Mouse (Mus musculus) MEL (cell line): ENCODE measurements around the gene Il23a. TPM values are rescaled to one million over a fixed set of nuclear protein-coding genes. Genes with fewer than 3 reads are reported as not detected.

Source experiments
- DNase-seq: peaks from one replicate; pipeline ENCODE4 v3.0.0; 2011; ENCODE audit warnings: low read depth, low spot score
- H3K27ac ChIP-seq: 2 replicates; pipeline ENCODE4 v1.5.1; 2012; ENCODE audit warnings: low read depth, mild to moderate bottlenecking, control low read depth, low read length, moderate library complexity; ENCODE audit not compliant: control insufficient read depth
- H3K27me3 ChIP-seq, 2 experiments: fragments of 150-350 bp in 1 of 2; sonication (generic) in 1 of 2; 2 replicates each; pipeline ENCODE4 v1.6.1; 2012; ENCODE audit warnings: low read length in 2 of 2, mild to moderate bottlenecking in 2 of 2, improper control_type of control experiment in 1 of 2, moderate library complexity in 1 of 2; ENCODE audit not compliant: insufficient read depth in 2 of 2, control insufficient read depth in 1 of 2
- H3K36me3 ChIP-seq, 2 experiments: 2 replicates each; pipeline ENCODE4 v1.6.1; 2012 to 2014; ENCODE audit warnings: low read length in 2 of 2, improper control_type of control experiment in 1 of 2, inconsistent platforms in 1 of 2, mild to moderate bottlenecking in 1 of 2; ENCODE audit not compliant: insufficient read depth in 2 of 2, control insufficient read depth in 1 of 2
- H3K4me1 ChIP-seq, 2 experiments: fragments of 150-350 bp in 1 of 2; sonication (generic) in 1 of 2; 2 replicates each; pipeline ENCODE4 v1.6.1; 2012; ENCODE audit warnings: low read length in 2 of 2, improper control_type of control experiment in 1 of 2, mild to moderate bottlenecking in 1 of 2; ENCODE audit not compliant: insufficient read depth in 2 of 2, control insufficient read depth in 1 of 2
- H3K4me3 ChIP-seq, 2 experiments: fragments of 150-350 bp in 1 of 2; sonication (generic) in 1 of 2; 2 replicates each; pipeline ENCODE4 v1.5.1; 2012; ENCODE audit warnings: low read depth in 2 of 2, low read length in 2 of 2, mild to moderate bottlenecking in 2 of 2, moderate library complexity in 2 of 2, control low read depth in 1 of 2, improper control_type of control experiment in 1 of 2; ENCODE audit not compliant: control insufficient read depth in 1 of 2, insufficient read depth in 1 of 2
- H3K79me2 ChIP-seq: 2 replicates; pipeline ENCODE4 v1.6.1; 2012; ENCODE audit warnings: mild to moderate bottlenecking, low read length, moderate library complexity; ENCODE audit not compliant: control insufficient read depth, poor library complexity, insufficient read depth
- H3K9ac ChIP-seq: 2 replicates; pipeline ENCODE4 v1.6.1; 2012; ENCODE audit warnings: low read depth, mild to moderate bottlenecking, control low read depth, low read length, moderate library complexity; ENCODE audit not compliant: control insufficient read depth, poor library complexity, severe bottlenecking
- H3K9me3 ChIP-seq: fragments of 150-350 bp; sonication (generic); replicated peaks from 2 replicates; pipeline ENCODE4 v1.6.1; 2012; ENCODE audit warnings: mild to moderate bottlenecking, low read length, improper control_type of control experiment, moderate library complexity; ENCODE audit not compliant: insufficient read depth
- BHLHE40 ChIP-seq: IDR thresholded peaks from 2 replicates; pipeline ENCODE4 v1.6.1; 2012; ENCODE audit warnings: low read depth, mild to moderate bottlenecking, inconsistent platforms, low read length, improper control_type of control experiment, borderline replicate concordance
- E2F4 ChIP-seq: IDR thresholded peaks from 2 replicates; pipeline ENCODE4 v1.6.1; 2011; ENCODE audit warnings: low read depth, low read length, improper control_type of control experiment, borderline replicate concordance
- ELF1 ChIP-seq: IDR thresholded peaks from 2 replicates; pipeline ENCODE4 v1.6.1; 2014; ENCODE audit warnings: low read depth, mild to moderate bottlenecking, inconsistent platforms, low read length, improper control_type of control experiment, moderate library complexity
- EP300 ChIP-seq, 2 experiments: IDR thresholded peaks; 2 replicates each; pipeline ENCODE4 v1.6.1; 2011; ENCODE audit warnings: improper control_type of control experiment in 2 of 2, low read length in 2 of 2, low read depth in 1 of 2, mild to moderate bottlenecking in 1 of 2
- ETS1 ChIP-seq: IDR thresholded peaks from 2 replicates; pipeline ENCODE4 v1.6.1; 2012; ENCODE audit warnings: low read depth, mild to moderate bottlenecking, inconsistent platforms, low read length, improper control_type of control experiment, moderate library complexity
- GABPA ChIP-seq: IDR thresholded peaks from 2 replicates; pipeline ENCODE4 v1.6.1; 2012; ENCODE audit warnings: low read depth, mild to moderate bottlenecking, inconsistent platforms, low read length, improper control_type of control experiment, moderate library complexity
- GATA1 ChIP-seq: IDR thresholded peaks from 2 replicates; pipeline ENCODE4 v1.6.1; 2011; ENCODE audit warnings: low read depth, low read length, improper control_type of control experiment
- HCFC1 ChIP-seq: IDR thresholded peaks from 2 replicates; pipeline ENCODE4 v1.6.1; 2012; ENCODE audit warnings: low read depth, mild to moderate bottlenecking, inconsistent platforms, low read length, improper control_type of control experiment, moderate library complexity
- JUND ChIP-seq: IDR thresholded peaks from 2 replicates; pipeline ENCODE4 v1.6.1; 2011; ENCODE audit warnings: low read depth, mild to moderate bottlenecking, improper control_type of control experiment, low read length
- KAT2A ChIP-seq: conservative IDR thresholded peaks from 2 replicates; pipeline ENCODE4 v1.6.1; 2012; ENCODE audit warnings: low read depth, low read length, improper control_type of control experiment, inconsistent platforms
- MAFK ChIP-seq: IDR thresholded peaks from 2 replicates; pipeline ENCODE4 v1.6.1; 2011; ENCODE audit warnings: low read depth, mild to moderate bottlenecking, low read length, improper control_type of control experiment, borderline replicate concordance
- MAX ChIP-seq: IDR thresholded peaks from 2 replicates; pipeline ENCODE4 v1.6.1; 2011; ENCODE audit warnings: low read length, improper control_type of control experiment
- MAZ ChIP-seq: IDR thresholded peaks from 2 replicates; pipeline ENCODE4 v1.6.1; 2012; ENCODE audit warnings: low read depth, mild to moderate bottlenecking, inconsistent platforms, low read length, improper control_type of control experiment
- MEF2A ChIP-seq: IDR thresholded peaks from 2 replicates; pipeline ENCODE4 v1.6.1; 2014; ENCODE audit warnings: low read depth, mild to moderate bottlenecking, inconsistent platforms, low read length, improper control_type of control experiment; ENCODE audit not compliant: poor library complexity, insufficient replicate concordance, severe bottlenecking; ENCODE audit errors: extremely low read depth
- MXI1 ChIP-seq: IDR thresholded peaks from 2 replicates; pipeline ENCODE4 v1.6.1; 2011; ENCODE audit warnings: mild to moderate bottlenecking, low read depth, low read length, improper control_type of control experiment
- MYB ChIP-seq: IDR thresholded peaks from 2 replicates; pipeline ENCODE4 v1.6.1; 2011; ENCODE audit warnings: mild to moderate bottlenecking, low read depth, low read length, improper control_type of control experiment
- MYC ChIP-seq: IDR thresholded peaks from 2 replicates; pipeline ENCODE4 v1.6.1; 2011; ENCODE audit warnings: low read depth, mild to moderate bottlenecking, low read length, improper control_type of control experiment, moderate library complexity
- NELFE ChIP-seq: IDR thresholded peaks from 2 replicates; pipeline ENCODE4 v1.6.1; 2011; ENCODE audit warnings: low read depth, low read length, improper control_type of control experiment
- NRF1 ChIP-seq: IDR thresholded peaks from 2 replicates; pipeline ENCODE4 v1.6.1; 2014; ENCODE audit warnings: low read depth, mild to moderate bottlenecking, inconsistent platforms, low read length, improper control_type of control experiment, moderate library complexity; ENCODE audit not compliant: poor library complexity, insufficient read depth, severe bottlenecking
- POLR2A ChIP-seq, 2 experiments: IDR thresholded peaks; 2 replicates each; pipeline ENCODE4 v1.6.1; 2011 to 2012; ENCODE audit warnings: low read length in 2 of 2, mild to moderate bottlenecking in 2 of 2, control low read depth in 1 of 2, improper control_type of control experiment in 1 of 2, low read depth in 1 of 2, moderate library complexity in 1 of 2; ENCODE audit not compliant: control insufficient read depth in 1 of 2, insufficient read depth in 1 of 2, poor library complexity in 1 of 2
- POLR2AphosphoS5 ChIP-seq: IDR thresholded peaks from 2 replicates; pipeline ENCODE4 v1.6.1; 2012; ENCODE audit warnings: low read depth, borderline replicate concordance, mild to moderate bottlenecking, inconsistent platforms, low read length, moderate library complexity, mixed read lengths
- RAD21 ChIP-seq: IDR thresholded peaks from 2 replicates; pipeline ENCODE4 v1.6.1; 2011; ENCODE audit warnings: mild to moderate bottlenecking, low read depth, low read length, improper control_type of control experiment
- RCOR1 ChIP-seq: IDR thresholded peaks from 2 replicates; pipeline ENCODE4 v1.6.1; 2012; ENCODE audit warnings: low read depth, mild to moderate bottlenecking, inconsistent platforms, low read length, improper control_type of control experiment
- SMC3 ChIP-seq: IDR thresholded peaks from 2 replicates; pipeline ENCODE4 v1.6.1; 2011; ENCODE audit warnings: low read depth, low read length, improper control_type of control experiment
- TAL1 ChIP-seq: IDR thresholded peaks from 2 replicates; pipeline ENCODE4 v1.6.1; 2012; ENCODE audit warnings: mild to moderate bottlenecking, inconsistent platforms, low read length, moderate library complexity, mixed read lengths
- TBP ChIP-seq: IDR thresholded peaks from 2 replicates; pipeline ENCODE4 v1.8.0; 2011; ENCODE audit warnings: low read depth, low read length, improper control_type of control experiment
- TCF12 ChIP-seq: IDR thresholded peaks from 2 replicates; pipeline ENCODE4 v1.6.1; 2014; ENCODE audit warnings: low read depth, mild to moderate bottlenecking, inconsistent platforms, low read length, improper control_type of control experiment, moderate library complexity
- UBTF ChIP-seq: IDR thresholded peaks from 2 replicates; pipeline ENCODE4 v1.6.1; 2012; ENCODE audit warnings: low read depth, mild to moderate bottlenecking, inconsistent platforms, low read length, improper control_type of control experiment, moderate library complexity, borderline replicate concordance; ENCODE audit not compliant: insufficient read depth
- USF1 ChIP-seq: IDR thresholded peaks from 2 replicates; pipeline ENCODE4 v1.6.1; 2014; ENCODE audit warnings: low read depth, mild to moderate bottlenecking, inconsistent platforms, low read length, improper control_type of control experiment, moderate library complexity
- USF2 ChIP-seq, 2 experiments: IDR thresholded peaks; 2 replicates each; pipeline ENCODE4 v1.6.1; 2011 to 2012; ENCODE audit warnings: improper control_type of control experiment in 2 of 2, low read length in 2 of 2, borderline replicate concordance in 1 of 2, inconsistent platforms in 1 of 2, low read depth in 1 of 2, mild to moderate bottlenecking in 1 of 2; ENCODE audit not compliant: insufficient read depth in 1 of 2
- ZC3H11A ChIP-seq: IDR thresholded peaks from 2 replicates; pipeline ENCODE4 v1.6.1; 2012; ENCODE audit warnings: low read depth, mild to moderate bottlenecking, inconsistent platforms, low read length, improper control_type of control experiment
- ZKSCAN1 ChIP-seq: IDR thresholded peaks from 2 replicates; pipeline ENCODE4 v1.6.1; 2012; ENCODE audit warnings: low read depth, mild to moderate bottlenecking, inconsistent platforms, low read length, improper control_type of control experiment, moderate library complexity
- ZMIZ1 ChIP-seq: IDR thresholded peaks from 2 replicates; pipeline ENCODE4 v1.6.1; 2012; ENCODE audit warnings: low read depth, mild to moderate bottlenecking, inconsistent platforms, low read length, improper control_type of control experiment, moderate library complexity
- ZNF384 ChIP-seq: IDR thresholded peaks from 2 replicates; pipeline ENCODE4 v1.6.1; 2012; ENCODE audit warnings: low read depth, mild to moderate bottlenecking, inconsistent platforms, low read length, improper control_type of control experiment
- polyA plus RNA-seq, 2 experiments: library from polyadenylated mRNA; stranded (reverse) in 1 of 2; unstranded in 1 of 2; fragments of >175 nt in 1 of 2; fragments of >200 nt in 1 of 2; gene quantifications; 2 replicates each; pipeline versions ENCODE4 v1.2.1 to v1.2.4; 2012; ENCODE audit warnings: low replicate concordance in 2 of 2, low read depth in 1 of 2; ENCODE audit not compliant: insufficient read length in 2 of 2, insufficient read depth in 1 of 2, missing spikeins in 1 of 2
- total RNA-seq: library from RNA; depleted of rRNA; stranded (reverse); fragments of 300-350 nt; gene quantifications from 2 replicates; pipeline ENCODE4 v1.2.3, GENCODE M21; 2012

Gene Il23a
- total and polyA plus RNA-seq, 3 experiments: 0.12 to 0.29 TPM; not detected in 1

DNA sequence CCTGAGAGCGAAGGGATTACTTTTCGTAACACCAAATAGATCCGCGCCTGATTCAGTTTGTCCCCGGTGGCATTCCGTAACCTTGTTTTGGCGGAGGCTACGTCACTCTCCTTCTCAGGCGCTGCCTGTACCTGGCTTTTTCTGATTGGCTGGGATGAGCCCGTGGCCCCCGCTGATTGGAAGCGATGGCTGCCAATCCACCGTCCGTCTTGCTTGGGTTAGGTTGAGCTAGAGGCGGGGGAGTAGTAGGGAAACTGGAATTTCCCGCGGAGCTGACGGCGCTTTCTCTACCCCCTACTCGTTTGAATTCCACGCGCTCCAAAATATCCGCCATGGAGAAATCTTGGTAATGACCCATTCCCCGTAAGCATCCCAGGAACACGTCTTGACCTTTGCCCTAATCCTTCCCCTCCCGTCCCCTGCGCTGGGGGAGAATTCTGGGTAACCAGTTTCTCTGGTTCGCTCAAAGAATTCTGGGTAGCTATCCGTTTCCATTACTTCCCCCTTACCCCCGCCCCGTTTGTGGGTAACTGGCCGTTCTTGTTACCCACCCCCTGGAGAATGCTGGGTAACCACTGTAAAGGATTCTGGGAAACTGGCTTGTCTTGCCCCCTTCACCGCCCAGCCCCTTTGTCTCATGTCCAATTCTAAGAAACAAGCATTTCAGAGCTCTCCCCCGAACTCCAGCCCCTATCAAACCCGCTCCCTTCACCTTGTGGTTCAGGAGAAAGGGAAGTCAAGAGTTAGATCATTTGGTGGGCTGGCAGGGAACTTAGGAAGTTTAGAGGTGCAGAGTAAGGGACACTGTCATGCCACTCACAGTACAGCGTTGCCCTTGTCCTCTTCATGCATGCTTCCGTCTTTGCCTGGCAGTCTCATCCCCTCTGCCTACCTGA, 4.8 kb upstream of the Il23a start, which contains the start of gene Pan2:
Pan2 (plus strand) TSS at position 210 of the 896 bp plus-strand sequence.
- Histone ChIP-seq H3K4me1 (peaks cover 5 to 7% of the 10 kb centered on the region in 2 experiments; a peak in 3 of 4 replicates), H3K36me3 (peaks cover 0 to 12% of the 10 kb centered on the region in 2 experiments; a peak in 2 of 4 replicates), H3K9me3 (no peaks in the 10 kb centered on the region), H3K9ac (peak within 1 kb of the TSS; percentile 90), H3K27ac (peak within 1 kb of the TSS; percentile 93), H3K79me2 (peaks cover 6% of the 10 kb centered on the region; the same call in 1 of the 2 replicates), H3K27me3 (no peaks in the 10 kb centered on the region), H3K4me3 (peak within 1 kb of the TSS; percentile 68 to 85)
- peak; percentile 100 for DNase-seq
- TF ChIP-seq RAD21: no peak
- TF ChIP-seq NELFE: peak; percentile 89
- TF ChIP-seq BHLHE40: no peak
- no peak for TF ChIP-seq ZNF384
- TF ChIP-seq USF2 (IDR thresholded peaks at IDR 0.05; ENCODE audit: borderline replicate concordance in 1 of 2, insufficient read depth in 1 of 2, low read depth in 1 of 2, low read length in 2 of 2): no peak
- 0 out of 2 replicates have a peak, but pooled peaks have one; percentile 10 for TF ChIP-seq RCOR1
- no peak for TF ChIP-seq SMC3
- TF ChIP-seq TCF12: peak; percentile 71
- peak; percentile 59 for TF ChIP-seq ELF1
- TF ChIP-seq ETS1: peak; percentile 45; the same call in 1 of the 2 replicates
- TF ChIP-seq KAT2A: peak; percentile 81
- TF ChIP-seq MXI1: peak; percentile 83
- TF ChIP-seq MAZ: peak; percentile 95
- TF ChIP-seq E2F4: peak; percentile 81; the same call in 1 of the 2 replicates
- peak; percentile 65 for TF ChIP-seq ZMIZ1
- peak; percentile 75; the same call in 1 of the 2 replicates for TF ChIP-seq MAX
- peak; percentile 39; the same call in 1 of the 2 replicates for TF ChIP-seq NRF1
- TF ChIP-seq UBTF: no peak
- peak; percentile 88 for TF ChIP-seq TBP
- peak; percentile 83 for TF ChIP-seq MYC
- peak; percentile 74 to 93; a peak in 3 of 4 replicates for TF ChIP-seq POLR2A (IDR thresholded peaks at IDR 0.05; ENCODE audit: control insufficient read depth in 1 of 2, insufficient read depth in 1 of 2, low read depth in 1 of 2, low read length in 2 of 2, poor library complexity in 1 of 2)
- peak; percentile 83 for TF ChIP-seq HCFC1
- TF ChIP-seq USF1: 0 out of 2 replicates have a peak, but pooled peaks have one; percentile 14
- TF ChIP-seq ZKSCAN1: no peak
- TF ChIP-seq EP300 (IDR thresholded peaks at IDR 0.05; ENCODE audit: low read depth in 1 of 2, low read length in 2 of 2): peak; percentile 35 to 46; a peak in 3 of 4 replicates
- TF ChIP-seq GABPA: no peak
- TF ChIP-seq MAFK: no peak
- TF ChIP-seq GATA1: no peak
- no peak for TF ChIP-seq TAL1
- no peak for TF ChIP-seq JUND
- no peak; the same call in 1 of the 2 replicates for TF ChIP-seq POLR2AphosphoS5
- TF ChIP-seq ZC3H11A: no peak
- peak; percentile 65; the same call in 1 of the 2 replicates for TF ChIP-seq MYB
- no peak for TF ChIP-seq MEF2A
